Mouse (Mus musculus): Measurements from ENCODE around the gene Dgkg. TPM values are rescaled to one million over a fixed set of nuclear protein-coding genes. Genes with fewer than 3 reads are reported as not detected.

Dgkg gene
- polyA plus RNA-seq, 1 experiment: not detected

DNA sequence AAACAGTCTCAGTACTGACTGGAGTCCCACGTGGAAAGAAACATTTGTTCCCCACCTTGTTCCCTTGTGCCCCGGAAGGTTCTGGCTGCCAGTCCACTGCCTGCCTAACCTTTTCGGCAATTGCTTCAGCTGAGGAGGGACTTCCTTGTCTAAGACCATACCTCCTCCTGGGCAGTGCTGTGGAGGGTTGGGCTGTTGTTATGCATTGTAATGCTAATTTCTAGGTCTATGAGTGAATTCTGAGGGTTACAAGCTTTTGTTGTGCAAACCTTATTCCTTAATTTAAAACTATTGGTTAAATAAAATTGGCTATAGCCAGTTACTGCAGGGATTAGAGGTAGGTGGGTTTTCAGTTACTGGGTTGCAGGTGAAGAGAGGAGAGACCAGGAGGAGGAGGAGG, 19.7 kb downstream of the Dgkg start:
- Histone ChIP-seq H3K4me3 (ENCODE audit: insufficient read depth, low read depth, low read length) (no peak overlapping the region), H3K4me1 (ENCODE audit: control insufficient read depth, insufficient read depth, low read length) (peaks cover 4% of the 10 kb centered on the region; the same call in 1 of the 2 replicates), H3K27ac (ENCODE audit: insufficient read depth, low read depth, low read length) (no peak overlapping the region)
- TF ChIP-seq CTCF (IDR thresholded peaks at IDR 0.05; ENCODE audit: insufficient read depth, low read depth, low read length): no peak
- TF ChIP-seq POLR2A (IDR thresholded peaks at IDR 0.05; ENCODE audit: insufficient read depth, low read depth, low read length): no peak
- 31% methylated on average over 3 of the region's 3 CpGs for WGBS

DNA sequence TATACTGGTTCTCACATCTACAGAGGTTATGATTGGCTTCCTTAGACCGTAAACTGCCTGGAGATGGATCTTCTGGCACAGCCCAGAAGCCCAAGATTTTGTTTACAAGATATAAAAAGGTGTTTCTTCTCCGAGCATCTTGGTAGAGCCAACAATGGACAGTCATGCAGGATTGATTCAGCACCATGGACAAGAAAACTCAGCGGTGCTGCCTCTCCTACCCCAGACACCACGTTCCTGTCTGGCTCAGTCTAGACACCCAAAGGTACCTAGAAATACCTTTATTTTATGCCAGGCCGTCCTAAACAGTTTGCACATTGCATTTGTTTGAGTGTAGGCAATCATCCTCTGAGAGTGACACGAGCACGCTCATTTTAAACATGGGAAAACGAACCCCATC, 21.3 kb downstream of the Dgkg start:
- no peak overlapping the region for H3K27ac ChIP-seq (ENCODE audit: insufficient read depth, low read depth, low read length)
- 0 out of 2 replicates have a peak, but pooled peaks cover 1% of the 10 kb centered on the region for H3K4me1 ChIP-seq (ENCODE audit: control insufficient read depth, insufficient read depth, low read length)
- no peak overlapping the region for H3K4me3 ChIP-seq (ENCODE audit: insufficient read depth, low read depth, low read length)
- no peak for TF ChIP-seq POLR2A (IDR thresholded peaks at IDR 0.05; ENCODE audit: insufficient read depth, low read depth, low read length)
- no peak for TF ChIP-seq CTCF (IDR thresholded peaks at IDR 0.05; ENCODE audit: insufficient read depth, low read depth, low read length)
- WGBS: 74% methylated on average over 8 of the region's 8 CpGs

DNA sequence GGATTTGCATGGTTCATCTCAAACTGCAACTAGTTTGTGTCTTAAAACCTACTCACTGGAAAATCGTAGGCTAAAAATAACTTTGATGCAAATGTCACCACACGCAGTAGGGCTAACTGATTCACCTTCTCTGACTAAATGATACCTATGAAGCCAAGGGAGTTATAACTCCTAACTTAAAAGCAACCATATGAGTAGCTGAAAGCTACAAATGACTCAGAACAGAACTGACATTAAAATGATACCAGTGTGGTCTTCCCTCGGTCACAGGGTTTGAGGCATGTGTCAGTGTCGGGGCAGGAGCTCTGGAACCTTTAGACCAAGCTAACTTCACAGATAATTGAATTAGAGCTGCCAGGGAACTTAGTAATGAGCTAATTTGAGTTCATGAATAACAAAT, 24.0 kb downstream of the Dgkg start:
- TF ChIP-seq POLR2A (IDR thresholded peaks at IDR 0.05; ENCODE audit: insufficient read depth, low read depth, low read length): no peak
- no peak for TF ChIP-seq CTCF (IDR thresholded peaks at IDR 0.05; ENCODE audit: insufficient read depth, low read depth, low read length)
- WGBS: 76% methylated on average over 4 of the region's 4 CpGs
- Histone ChIP-seq H3K4me3 (ENCODE audit: insufficient read depth, low read depth, low read length) (no peak overlapping the region), H3K27ac (ENCODE audit: insufficient read depth, low read depth, low read length) (no peak overlapping the region), H3K4me1 (ENCODE audit: control insufficient read depth, insufficient read depth, low read length) (0 out of 2 replicates have a peak, but pooled peaks cover 4% of the 10 kb centered on the region)

DNA sequence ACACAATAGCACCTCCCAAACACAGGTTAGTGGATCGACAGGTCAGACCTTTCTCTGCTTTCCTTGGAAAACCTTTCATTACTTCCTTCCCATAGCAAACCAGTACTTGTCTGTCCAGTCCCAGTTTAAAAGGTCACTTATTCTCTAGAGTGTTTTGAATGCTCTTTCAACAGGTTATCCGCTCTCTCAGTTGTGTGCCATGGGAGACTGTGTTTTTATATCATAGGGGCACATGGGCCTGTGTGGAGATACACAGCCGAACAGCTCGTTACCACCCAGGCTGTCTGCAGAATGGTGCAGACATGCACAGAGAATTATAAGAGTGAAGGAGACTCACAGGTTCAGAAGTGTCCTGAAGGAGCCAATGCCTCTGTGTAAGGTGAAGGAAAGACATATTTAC, 26.7 kb downstream of the Dgkg start:
- 73% methylated on average over 4 of the region's 4 CpGs for WGBS
- Histone ChIP-seq H3K4me3 (ENCODE audit: insufficient read depth, low read depth, low read length) (no peak overlapping the region), H3K27ac (ENCODE audit: insufficient read depth, low read depth, low read length) (no peak overlapping the region), H3K4me1 (ENCODE audit: control insufficient read depth, insufficient read depth, low read length) (peaks cover 8% of the 10 kb centered on the region)
- TF ChIP-seq CTCF (IDR thresholded peaks at IDR 0.05; ENCODE audit: insufficient read depth, low read depth, low read length): no peak
- no peak for TF ChIP-seq POLR2A (IDR thresholded peaks at IDR 0.05; ENCODE audit: insufficient read depth, low read depth, low read length)

DNA sequence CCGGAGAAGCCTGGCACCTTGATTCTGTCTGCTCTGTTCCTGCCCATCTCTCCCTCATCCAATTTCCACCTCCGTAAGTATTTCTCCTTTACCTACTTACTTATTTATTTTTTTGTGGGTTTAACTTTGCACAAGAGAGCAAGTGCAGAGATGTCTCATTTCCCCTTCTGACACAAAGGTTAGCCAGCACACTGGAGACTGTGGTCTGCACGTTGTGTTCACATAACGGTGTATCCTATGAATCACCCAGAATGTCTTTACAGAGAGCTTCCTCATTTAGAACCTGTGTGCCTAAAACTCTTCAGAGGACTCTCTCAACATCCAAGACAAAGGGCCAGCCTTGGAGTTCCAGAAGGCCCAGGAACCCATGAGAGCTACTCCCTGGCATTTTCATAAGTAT, 27.1 kb downstream of the Dgkg start:
- no peak for TF ChIP-seq CTCF (IDR thresholded peaks at IDR 0.05; ENCODE audit: insufficient read depth, low read depth, low read length)
- no peak for TF ChIP-seq POLR2A (IDR thresholded peaks at IDR 0.05; ENCODE audit: insufficient read depth, low read depth, low read length)
- 72% methylated on average over 4 of the region's 4 CpGs for WGBS
- peaks cover 8% of the 10 kb centered on the region for H3K4me1 ChIP-seq (ENCODE audit: control insufficient read depth, insufficient read depth, low read length)
- H3K4me3 ChIP-seq (ENCODE audit: insufficient read depth, low read depth, low read length): no peak overlapping the region
- no peak overlapping the region for H3K27ac ChIP-seq (ENCODE audit: insufficient read depth, low read depth, low read length)

DNA sequence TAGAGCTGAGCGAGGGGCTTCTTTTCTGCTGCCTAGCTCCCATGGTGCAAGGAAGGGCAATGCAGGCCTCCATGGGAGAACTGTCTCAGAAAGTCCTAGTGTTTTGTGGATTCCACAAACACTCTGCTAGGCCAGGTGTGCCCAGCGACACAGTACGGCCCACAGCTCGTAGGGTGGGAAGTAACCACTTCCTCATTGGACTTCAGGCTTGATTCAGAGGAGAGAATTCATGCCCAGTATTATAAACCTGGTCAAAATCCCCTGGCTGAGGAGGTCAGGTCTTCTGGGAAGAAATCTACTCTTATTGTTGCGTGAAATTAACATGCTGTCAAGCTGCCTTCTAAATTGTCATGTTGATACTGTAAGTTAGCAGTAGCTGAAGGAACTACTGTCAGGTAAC, 31.0 kb downstream of the Dgkg start:
- TF ChIP-seq POLR2A (IDR thresholded peaks at IDR 0.05; ENCODE audit: insufficient read depth, low read depth, low read length) (no peak), CTCF (IDR thresholded peaks at IDR 0.05; ENCODE audit: insufficient read depth, low read depth, low read length) (no peak)
- Histone ChIP-seq H3K4me1 (ENCODE audit: control insufficient read depth, insufficient read depth, low read length) (peaks cover 13% of the 10 kb centered on the region), H3K27ac (ENCODE audit: insufficient read depth, low read depth, low read length) (no peak overlapping the region), H3K4me3 (ENCODE audit: insufficient read depth, low read depth, low read length) (no peak overlapping the region)
- WGBS: 97% methylated on average over 5 of the region's 5 CpGs

DNA sequence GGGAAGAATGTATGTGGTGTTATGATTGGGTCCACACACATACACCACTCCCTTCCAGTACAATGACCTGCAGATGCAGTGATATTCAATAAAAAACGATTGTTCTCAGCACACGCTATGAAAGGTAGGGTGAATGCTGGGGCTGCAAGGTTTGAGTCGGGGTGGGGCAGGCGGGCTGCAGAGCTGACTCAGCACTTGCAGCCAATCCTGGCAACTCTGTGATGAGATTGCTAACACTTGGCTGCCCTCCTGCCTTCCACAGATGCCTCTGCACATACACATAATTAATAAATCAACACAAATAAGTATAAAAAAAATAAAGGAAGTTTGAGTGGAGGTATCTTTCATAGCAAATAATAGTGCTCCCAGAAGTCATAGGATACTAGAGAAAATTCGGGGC, 31.6 kb downstream of the Dgkg start:
- no peak for TF ChIP-seq CTCF (IDR thresholded peaks at IDR 0.05; ENCODE audit: insufficient read depth, low read depth, low read length)
- no peak for TF ChIP-seq POLR2A (IDR thresholded peaks at IDR 0.05; ENCODE audit: insufficient read depth, low read depth, low read length)

DNA sequence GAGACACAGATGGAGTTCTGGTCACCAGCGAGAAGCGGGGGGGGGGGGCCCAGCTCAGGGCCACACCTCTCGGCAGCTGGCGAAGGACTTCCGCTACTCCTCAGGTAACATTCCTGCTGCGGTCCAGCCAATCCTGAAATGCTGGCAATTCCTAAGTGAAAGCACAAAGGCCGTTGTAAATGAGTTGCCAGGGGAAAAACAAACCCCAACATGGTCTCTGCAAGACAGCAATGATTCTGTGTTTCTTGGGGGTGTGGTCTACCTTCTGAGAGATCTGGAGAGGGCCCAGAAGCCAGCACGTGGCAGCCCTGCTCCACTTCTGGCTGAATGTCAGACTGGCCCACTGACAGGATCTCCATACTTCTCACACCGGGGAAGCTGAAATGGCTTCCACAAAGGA, 34.7 kb downstream of the Dgkg start:
- WGBS: 55% methylated on average over 9 of the region's 9 CpGs
- no peak for TF ChIP-seq POLR2A (IDR thresholded peaks at IDR 0.05; ENCODE audit: insufficient read depth, low read depth, low read length)
- no peak for TF ChIP-seq CTCF (IDR thresholded peaks at IDR 0.05; ENCODE audit: insufficient read depth, low read depth, low read length)
- peaks cover 9% of the 10 kb centered on the region for H3K4me1 ChIP-seq (ENCODE audit: control insufficient read depth, insufficient read depth, low read length)
- H3K4me3 ChIP-seq (ENCODE audit: insufficient read depth, low read depth, low read length): no peak overlapping the region
- H3K27ac ChIP-seq (ENCODE audit: insufficient read depth, low read depth, low read length): no peak overlapping the region

More for the DNA sequence above, 31.6 kb downstream of the Dgkg start:
- Histone ChIP-seq H3K27ac (ENCODE audit: insufficient read depth, low read depth, low read length) (no peak overlapping the region), H3K4me3 (ENCODE audit: insufficient read depth, low read depth, low read length) (no peak overlapping the region), H3K4me1 (ENCODE audit: control insufficient read depth, insufficient read depth, low read length) (peaks cover 9% of the 10 kb centered on the region)
- 78% methylated on average over 5 of the region's 5 CpGs for WGBS

DNA sequence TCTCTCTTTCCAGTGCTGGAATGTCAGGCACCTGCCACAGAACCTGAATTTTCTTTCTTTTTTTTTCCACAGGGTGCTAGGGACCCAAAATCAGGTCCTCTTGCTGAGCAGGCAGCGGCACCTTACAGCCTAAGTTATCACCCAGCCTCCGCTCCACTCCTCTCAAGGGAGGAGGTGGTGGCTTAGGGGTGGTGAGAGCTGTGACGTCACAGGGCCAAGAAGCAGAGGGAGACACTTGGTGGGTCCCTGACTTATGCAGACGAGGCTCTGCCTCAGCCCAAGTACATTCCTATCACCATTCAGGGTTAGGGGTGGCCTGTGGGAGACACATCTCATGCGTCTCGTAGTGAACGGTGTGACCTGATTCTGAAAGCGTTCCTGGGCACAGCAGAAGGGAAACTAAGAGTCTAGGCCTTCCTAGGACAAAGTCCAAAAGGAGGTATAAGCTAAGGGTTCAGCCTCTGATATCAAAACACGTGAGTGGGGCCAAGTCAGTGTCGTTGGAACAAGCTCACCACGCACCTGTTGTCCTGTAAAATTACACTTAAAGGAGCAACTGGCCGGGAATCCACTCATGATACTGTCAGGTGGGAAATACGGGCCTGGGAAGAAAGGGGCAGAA, 35.6 kb downstream of the Dgkg start:
- TF ChIP-seq POLR2A (IDR thresholded peaks at IDR 0.05; ENCODE audit: insufficient read depth, low read depth, low read length) (no peak), CTCF (IDR thresholded peaks at IDR 0.05; ENCODE audit: insufficient read depth, low read depth, low read length) (no peak)
- no peak overlapping the region for H3K4me3 ChIP-seq (ENCODE audit: insufficient read depth, low read depth, low read length)
- peaks cover 9% of the 10 kb centered on the region for H3K4me1 ChIP-seq (ENCODE audit: control insufficient read depth, insufficient read depth, low read length)
- no peak overlapping the region for H3K27ac ChIP-seq (ENCODE audit: insufficient read depth, low read depth, low read length)
- 86% methylated on average over 13 of the region's 13 CpGs for WGBS

Measured in olfactory bulb, adult 2 months (tissue).